Comparison of ENCODE assay signal across 8 mouse cellular contexts in the genomic region with DNA sequence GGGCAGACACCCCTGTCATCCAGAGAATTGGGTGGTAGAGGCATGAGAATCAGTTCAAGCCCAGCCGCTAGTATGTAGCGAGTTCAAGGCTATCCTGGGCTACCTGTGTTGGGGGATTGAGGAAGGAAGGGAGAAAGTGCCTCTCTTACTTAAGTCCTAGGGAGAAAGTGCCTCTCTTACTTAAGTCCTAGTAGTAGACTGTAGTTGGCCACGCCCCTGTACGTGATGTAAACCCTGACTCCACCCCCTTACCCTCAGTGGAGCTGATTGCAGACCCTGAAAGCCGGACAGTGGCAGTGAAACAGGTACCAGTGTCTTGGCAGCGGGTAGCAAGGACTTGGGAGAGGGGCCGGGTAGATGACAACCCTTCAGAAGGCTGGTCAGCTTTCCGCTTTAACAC. TPM values are rescaled to one million over a fixed set of nuclear protein-coding genes. Genes with fewer than 3 reads are reported as not detected.
DNase-seq lines count a peak whose midpoint lies in the region; ATAC-seq and TF ChIP-seq lines count a peak whose summit lies in the region.

No protein-coding gene starts in this region.

- WGBS in heart, embryonic 14.5 days: 25% methylated on average over 8 of the region's 8 CpGs
- WGBS in hindbrain, embryonic 14.5 days: 30% methylated on average over 8 of the region's 8 CpGs
- WGBS in liver, embryonic 16.5 days (ENCODE audit: insufficient replicate concordance): 22% methylated on average over 8 of the region's 8 CpGs
- WGBS in olfactory bulb, adult 2 months: 27% methylated on average over 8 of the region's 8 CpGs

- H3K9ac ChIP-seq in heart, embryonic 14.5 days (ENCODE audit: low read length): peak overlapping the region; percentile 92
- H3K9ac ChIP-seq in hindbrain, embryonic 14.5 days: peak overlapping the region; percentile 82
- peak overlapping the region; percentile 95 for H3K9ac ChIP-seq in liver, embryonic 16.5 days (ENCODE audit: low read depth, low read length)

- ATAC-seq in heart, embryonic 14.5 days (ENCODE audit: insufficient number of reproducible peaks, insufficient read depth, low FRiP score, low read depth): no peak
- ATAC-seq in hindbrain, embryonic 14.5 days (ENCODE audit: low FRiP score): no peak
- ATAC-seq in liver, embryonic 16.5 days (ENCODE audit: low read depth): no peak
- ATAC-seq in frontal cortex, adult (ENCODE audit: low TSS enrichment): no peak

- intact Hi-C loops in heart, postnatal 25 days (cut with DNase I): no loop called here
- intact Hi-C loops in left cerebral cortex, postnatal 14 days (cut with DNase I): no loop called here

- no peak for TF ChIP-seq CTCF in cortical plate, adult 2 months (IDR thresholded peaks at IDR 0.05; ENCODE audit: extremely low read depth, insufficient read depth, low read length)
- TF ChIP-seq CTCF in olfactory bulb, adult 2 months (IDR thresholded peaks at IDR 0.05; ENCODE audit: insufficient read depth, low read depth, low read length): no peak

- no peaks in the 10 kb centered on the region for H3K27me3 ChIP-seq in heart, embryonic 14.5 days (ENCODE audit: control insufficient read depth, insufficient read depth, low read length)
- no peaks in the 10 kb centered on the region for H3K27me3 ChIP-seq in hindbrain, embryonic 14.5 days (ENCODE audit: control insufficient read depth, insufficient read depth, low read length)
- no peaks in the 10 kb centered on the region for H3K27me3 ChIP-seq in liver, embryonic 16.5 days (ENCODE audit: control insufficient read depth, insufficient read depth, low read depth, low read length)

- DNase-seq in heart, postnatal 25 days (ENCODE audit: low spot score): no peak
- DNase-seq in hindbrain, embryonic 14.5 days (ENCODE audit: low spot score): no peak
- DNase-seq in left cerebral cortex, postnatal 14 days (ENCODE audit: low spot score in 2 of 2): no peak

- peaks cover 37% of the 10 kb centered on the region for H3K36me3 ChIP-seq in heart, embryonic 14.5 days (ENCODE audit: control insufficient read depth, insufficient read depth, low read length)
- H3K36me3 ChIP-seq in hindbrain, embryonic 14.5 days (replicated peaks; ENCODE audit: control insufficient read depth, insufficient read depth): peaks cover 26% of the 10 kb centered on the region
- peaks cover 4% of the 10 kb centered on the region for H3K36me3 ChIP-seq in liver, embryonic 16.5 days (ENCODE audit: control insufficient read depth, insufficient read depth)

- peak overlapping the region in 1 of 2 experiments; percentile 92; a peak in 1 of 4 replicates for H3K27ac ChIP-seq in heart, embryonic 14.5 days (replicated peaks in 1 of 2; ENCODE audit: control insufficient read depth in 1 of 2, insufficient read depth in 1 of 2, low read depth in 2 of 2, low read length in 2 of 2)
- no peak overlapping the region for H3K27ac ChIP-seq in cortical plate, adult 2 months (ENCODE audit: insufficient read depth, low read length)
- peak overlapping the region; percentile 90; the same call in 1 of the 2 replicates for H3K27ac ChIP-seq in hindbrain, embryonic 14.5 days
- H3K27ac ChIP-seq in liver, embryonic 16.5 days (ENCODE audit: low read length): peak overlapping the region; percentile 99
- H3K27ac ChIP-seq in olfactory bulb, adult 2 months (ENCODE audit: insufficient read depth, low read depth, low read length): no peak overlapping the region

- peak overlapping the region; percentile 95 for H3K4me2 ChIP-seq in heart, embryonic 14.5 days (ENCODE audit: low read length)
- peak overlapping the region; percentile 95 for H3K4me2 ChIP-seq in hindbrain, embryonic 14.5 days (replicated peaks)
- peak overlapping the region; percentile 98 for H3K4me2 ChIP-seq in liver, embryonic 16.5 days (ENCODE audit: low read depth, low read length)

- no peaks in the 10 kb centered on the region for H3K9me3 ChIP-seq in heart, embryonic 14.5 days (ENCODE audit: control insufficient read depth, low read length)
- no peaks in the 10 kb centered on the region for H3K9me3 ChIP-seq in hindbrain, embryonic 14.5 days (ENCODE audit: control insufficient read depth, low read length)
- no peaks in the 10 kb centered on the region for H3K9me3 ChIP-seq in liver, embryonic 16.5 days (replicated peaks; ENCODE audit: control insufficient read depth, low read length)

- peaks cover 16 to 35% of the 10 kb centered on the region in 2 experiments for H3K4me1 ChIP-seq in heart, embryonic 14.5 days (ENCODE audit: control insufficient read depth in 2 of 2, insufficient read depth in 2 of 2, low read length in 2 of 2)
- no peaks in the 10 kb centered on the region for H3K4me1 ChIP-seq in cortical plate, adult 2 months (ENCODE audit: control insufficient read depth, insufficient read depth, low read length)
- peaks cover 34% of the 10 kb centered on the region for H3K4me1 ChIP-seq in hindbrain, embryonic 14.5 days (replicated peaks; ENCODE audit: control insufficient read depth, insufficient read depth, low read length)
- H3K4me1 ChIP-seq in liver, embryonic 16.5 days (ENCODE audit: control insufficient read depth, low read depth, low read length): peaks cover 50% of the 10 kb centered on the region
- H3K4me1 ChIP-seq in olfactory bulb, adult 2 months (ENCODE audit: control insufficient read depth, insufficient read depth, low read length): peaks cover 41% of the 10 kb centered on the region

- 0 out of 2 replicates have a peak, but pooled peaks have one; percentile 33 for TF ChIP-seq POLR2A in cortical plate, adult 2 months (IDR thresholded peaks at IDR 0.05; ENCODE audit: extremely low read depth, insufficient read depth, low read length)
- no peak for TF ChIP-seq POLR2A in olfactory bulb, adult 2 months (IDR thresholded peaks at IDR 0.05; ENCODE audit: insufficient read depth, low read depth, low read length)

- H3K4me3 ChIP-seq in heart, embryonic 14.5 days (ENCODE audit: control insufficient read depth in 1 of 2, insufficient read depth in 1 of 2, low read depth in 1 of 2, low read length in 2 of 2): peak overlapping the region; percentile 86 to 94
- H3K4me3 ChIP-seq in cortical plate, adult 2 months (ENCODE audit: insufficient read depth, low read length): peak overlapping the region; percentile 79
- peak overlapping the region; percentile 70 for H3K4me3 ChIP-seq in hindbrain, embryonic 14.5 days (replicated peaks; ENCODE audit: low read length)
- H3K4me3 ChIP-seq in liver, embryonic 16.5 days (ENCODE audit: low read depth, low read length): peak overlapping the region; percentile 97
- H3K4me3 ChIP-seq in olfactory bulb, adult 2 months (ENCODE audit: insufficient read depth, low read depth, low read length): peak overlapping the region; percentile 91

RNA-seq across cellular contexts. Expression of a gene that starts 1.0 kb away (rescaled TPM):
- 19.4 and 22.7 TPM in 2 replicates for polyA plus RNA-seq in heart, embryonic 14.5 days (2014; fragmentation: Nextera tagmentation; extraction: Ambion mirVana)
- 10 to 100 TPM; 16.0 to 16.6 TPM for total RNA-seq in heart, postnatal 25 days (2021)
- polyA plus RNA-seq in cortical plate, adult 2 months (2012; rRNA removed): 35.6 and 40.8 TPM in 2 replicates
- 23.4 and 26.5 TPM in 2 replicates for polyA plus RNA-seq in hindbrain, embryonic 14.5 days (2014; fragmentation: Nextera tagmentation; extraction: Ambion mirVana)
- polyA plus RNA-seq in liver, embryonic 16.5 days (2015; fragmentation: Nextera tagmentation; extraction: Ambion mirVana): 23.4 and 24.3 TPM in 2 replicates
- not detected in 2 replicates for polyA plus RNA-seq in olfactory bulb, adult 2 months (2012; ENCODE audit: insufficient read depth, insufficient read length, low replicate concordance, missing spikeins)
- 10 to 100 TPM; 26.1 to 28.7 TPM for total RNA-seq in left cerebral cortex, postnatal 14 days (2021)

RNA-seq across cellular contexts. Expression of a gene that starts 9.0 kb away (rescaled TPM):
- 44.5 and 53.5 TPM in 2 replicates for polyA plus RNA-seq in heart, embryonic 14.5 days (2014; fragmentation: Nextera tagmentation; extraction: Ambion mirVana)
- total RNA-seq in heart, postnatal 25 days (2021): 10 to 100 TPM; 44.3 to 47.0 TPM
- polyA plus RNA-seq in cortical plate, adult 2 months (2012; rRNA removed): 95.0 and 99.8 TPM in 2 replicates
- 98.5 and 104 TPM in 2 replicates for polyA plus RNA-seq in hindbrain, embryonic 14.5 days (2014; fragmentation: Nextera tagmentation; extraction: Ambion mirVana)
- polyA plus RNA-seq in liver, embryonic 16.5 days (2015; fragmentation: Nextera tagmentation; extraction: Ambion mirVana): 32.7 and 33.7 TPM in 2 replicates
- polyA plus RNA-seq in olfactory bulb, adult 2 months (2012; ENCODE audit: insufficient read depth, insufficient read length, low replicate concordance, missing spikeins): not detected in 2 replicates
- 10 to 100 TPM; 48.3 to 58.7 TPM for total RNA-seq in left cerebral cortex, postnatal 14 days (2021)

RNA-seq across cellular contexts. Expression of a gene that starts 9.1 kb away (rescaled TPM):
- 33.4 and 61.6 TPM in 2 replicates for polyA plus RNA-seq in heart, embryonic 14.5 days (2014; fragmentation: Nextera tagmentation; extraction: Ambion mirVana)
- total RNA-seq in heart, postnatal 25 days (2021): 10 to 100 TPM; 61.8 to 75.9 TPM
- 97.5 and 101 TPM in 2 replicates for polyA plus RNA-seq in cortical plate, adult 2 months (2012; rRNA removed)
- 57.6 and 59.1 TPM in 2 replicates for polyA plus RNA-seq in hindbrain, embryonic 14.5 days (2014; fragmentation: Nextera tagmentation; extraction: Ambion mirVana)
- 25.6 and 29.1 TPM in 2 replicates for polyA plus RNA-seq in liver, embryonic 16.5 days (2015; fragmentation: Nextera tagmentation; extraction: Ambion mirVana)
- polyA plus RNA-seq in olfactory bulb, adult 2 months (2012; ENCODE audit: insufficient read depth, insufficient read length, low replicate concordance, missing spikeins): not detected in 2 replicates
- 10 to 100 TPM; 80.8 to 81.1 TPM for total RNA-seq in left cerebral cortex, postnatal 14 days (2021)

RNA-seq across cellular contexts. Expression of a gene that starts 11.7 kb away (rescaled TPM):
- 279 and 310 TPM in 2 replicates for polyA plus RNA-seq in heart, embryonic 14.5 days (2014; fragmentation: Nextera tagmentation; extraction: Ambion mirVana)
- total RNA-seq in heart, postnatal 25 days (2021): 100 to 1,000 TPM; 153 to 165 TPM
- polyA plus RNA-seq in cortical plate, adult 2 months (2012; rRNA removed): 359 and 377 TPM in 2 replicates
- 430 and 454 TPM in 2 replicates for polyA plus RNA-seq in hindbrain, embryonic 14.5 days (2014; fragmentation: Nextera tagmentation; extraction: Ambion mirVana)
- polyA plus RNA-seq in liver, embryonic 16.5 days (2015; fragmentation: Nextera tagmentation; extraction: Ambion mirVana): 34.8 and 43.4 TPM in 2 replicates
- not detected in 2 replicates for polyA plus RNA-seq in olfactory bulb, adult 2 months (2012; ENCODE audit: insufficient read depth, insufficient read length, low replicate concordance, missing spikeins)
- 100 to 1,000 TPM; 263 to 271 TPM for total RNA-seq in left cerebral cortex, postnatal 14 days (2021)

RNA-seq across cellular contexts. Expression of a gene that starts 34.6 kb away (rescaled TPM):
- polyA plus RNA-seq in heart, embryonic 14.5 days (2014; fragmentation: Nextera tagmentation; extraction: Ambion mirVana): 52.6 and 59.5 TPM in 2 replicates
- total RNA-seq in heart, postnatal 25 days (2021): 10 to 100 TPM; 66.7 to 73.9 TPM
- polyA plus RNA-seq in cortical plate, adult 2 months (2012; rRNA removed): 121 and 129 TPM in 2 replicates
- polyA plus RNA-seq in hindbrain, embryonic 14.5 days (2014; fragmentation: Nextera tagmentation; extraction: Ambion mirVana): 87.5 and 90.6 TPM in 2 replicates
- polyA plus RNA-seq in liver, embryonic 16.5 days (2015; fragmentation: Nextera tagmentation; extraction: Ambion mirVana): 44.7 and 53.0 TPM in 2 replicates
- polyA plus RNA-seq in olfactory bulb, adult 2 months (2012; ENCODE audit: insufficient read depth, insufficient read length, low replicate concordance, missing spikeins): not detected in 2 replicates
- total RNA-seq in left cerebral cortex, postnatal 14 days (2021): 100 to 1,000 TPM in 1 of 2 experiments, 10 to 100 TPM in 1; 92.5 to 103 TPM

Comparison
In these comparisons a context has a peak if more than half of its experiments do, and no peak if none do; other contexts are left out.
1. H3K27ac ChIP-seq: peak in hindbrain, embryonic 14.5 days (single experiment) and liver, embryonic 16.5 days (single experiment); none in cortical plate, adult 2 months (single experiment) and olfactory bulb, adult 2 months (single experiment).
2. Peak in every context shown above with its lines, with median percentiles within 50 percentile points of each other: H3K4me2 ChIP-seq, H3K4me3 ChIP-seq and H3K9ac ChIP-seq.